Mouse (Mus musculus) neural tube, embryonic 14.5 days (tissue): ENCODE results near the gene Wdr83os. TPM values are rescaled to one million over a fixed set of nuclear protein-coding genes. Genes with fewer than 3 reads are reported as not detected.
"Not testable (repeated sequence)": the region's sequence is repeated elsewhere in the genome, so short reads cannot be mapped to it uniquely, and the experiment has no call there.

Experiments used
- ATAC-seq: fragments of 200-750 bp; cut with Nextera tagmentation; 2 replicates; pipeline ENCODE4 v1.8.0; 2017; ENCODE audit warnings: low read depth, mild to moderate bottlenecking, moderate TSS enrichment, moderate library complexity
- H3K27ac ChIP-seq: fragments of 300-500 bp; sonication (generic); 2 replicates; pipeline ENCODE4 v1.5.1; 2014; ENCODE audit warnings: low read depth, mild to moderate bottlenecking, control low read depth, low read length, moderate library complexity, mixed read lengths
- H3K27me3 ChIP-seq: fragments of 300-500 bp; sonication (generic); 2 replicates; pipeline ENCODE4 v1.6.1; 2014; ENCODE audit warnings: low read length; ENCODE audit not compliant: control insufficient read depth, insufficient read depth
- H3K36me3 ChIP-seq: fragments of 300-500 bp; sonication (generic); 2 replicates; pipeline ENCODE4 v1.6.1; 2014; ENCODE audit warnings: low read length, mixed read lengths; ENCODE audit not compliant: control insufficient read depth, insufficient read depth
- H3K4me1 ChIP-seq: fragments of 300-500 bp; sonication (generic); 2 replicates; pipeline ENCODE4 v1.6.1; 2014; ENCODE audit warnings: low read length; ENCODE audit not compliant: control insufficient read depth, insufficient read depth
- H3K4me2 ChIP-seq: fragments of 300-500 bp; sonication (generic); 2 replicates; pipeline ENCODE4 v1.6.1; 2014; ENCODE audit warnings: mild to moderate bottlenecking, low read depth, low read length, control low read depth
- H3K4me3 ChIP-seq: fragments of 300-500 bp; sonication (generic); 2 replicates; pipeline ENCODE4 v1.5.1; 2014; ENCODE audit warnings: low read depth, low read length, control low read depth, mixed read lengths
- H3K9ac ChIP-seq: fragments of 300-500 bp; sonication (generic); replicated peaks from 2 replicates; pipeline ENCODE4 v1.6.1; 2014; ENCODE audit warnings: low read depth, mild to moderate bottlenecking, control low read depth, low read length, mixed read lengths
- H3K9me3 ChIP-seq: fragments of 300-500 bp; sonication (generic); 2 replicates; pipeline ENCODE4 v1.6.1; 2016; ENCODE audit warnings: low read length; ENCODE audit not compliant: control insufficient read depth
- WGBS: fragments of 180-500 bp; shearing (Covaris S2); extraction: QIAGEN DNeasy Blood & Tissue Kit; methylation state at CpG from one replicate; pipeline ENCODE4 v1.1.7; 2014; 5-methylcytosine and 5-hydroxymethylcytosine counted together
- polyA plus RNA-seq: library from polyadenylated mRNA; unstranded; fragments of >200 nt; fragmentation: Nextera tagmentation; extraction: Ambion mirVana; gene quantifications from 2 replicates; pipeline ENCODE4 v1.2.1, GENCODE M21; 2014

Wdr83os gene
- polyA plus RNA-seq, 1 experiment from 2014 or later: 134 TPM

DNA sequence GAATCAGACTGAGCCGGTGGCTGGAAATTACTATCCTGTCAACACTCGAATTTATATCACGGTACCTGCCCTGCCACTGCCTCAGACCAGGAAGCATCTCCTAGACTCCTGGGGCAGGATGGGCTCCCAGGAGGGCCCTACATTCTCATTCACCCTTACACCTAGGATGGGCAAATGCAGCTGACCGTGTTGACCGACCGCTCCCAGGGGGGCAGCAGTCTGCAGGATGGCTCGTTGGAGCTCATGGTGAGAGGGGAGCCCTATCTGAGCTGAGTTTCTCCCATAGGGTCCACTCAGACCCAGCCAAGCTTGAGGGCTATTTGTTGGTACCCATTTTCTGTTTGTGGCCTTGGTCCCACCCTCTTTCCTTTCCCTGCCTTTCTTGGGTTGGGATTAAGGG, 15.0 kb downstream of the Wdr83os start:
- Histone ChIP-seq H3K4me1 (no peaks in the 10 kb centered on the region), H3K4me2 (no peak overlapping the region), H3K27ac (no peak overlapping the region), H3K27me3 (no peaks in the 10 kb centered on the region), H3K9me3 (no peaks in the 10 kb centered on the region), H3K36me3 (0 out of 2 replicates have a peak, but pooled peaks cover 9% of the 10 kb centered on the region), H3K4me3 (no peak overlapping the region), H3K9ac (no peak overlapping the region)
- WGBS: 98% methylated on average over 7 of the region's 7 CpGs
- ATAC-seq: no peak

DNA sequence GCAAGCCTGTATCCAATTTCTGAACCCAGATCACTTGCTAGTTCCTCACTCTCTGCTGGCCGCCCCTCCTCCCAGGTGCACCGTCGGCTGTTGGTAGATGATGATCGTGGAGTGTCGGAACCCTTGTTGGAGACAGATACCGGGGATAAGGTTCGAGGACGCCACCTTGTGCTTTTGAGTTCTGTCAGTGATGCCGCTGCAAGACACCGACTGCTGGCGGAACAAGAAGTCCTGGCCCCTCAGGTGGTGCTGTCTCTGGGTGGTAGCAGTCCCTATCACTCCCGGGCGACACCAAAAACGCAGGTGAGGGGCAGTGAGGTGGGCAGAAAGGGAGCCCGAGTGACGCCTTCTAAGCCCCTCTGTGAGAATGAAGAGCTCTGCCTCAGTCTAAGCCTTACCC, 15.7 kb downstream of the Wdr83os start:
- no peak for ATAC-seq
- H3K9ac ChIP-seq: no peak overlapping the region
- H3K9me3 ChIP-seq: no peaks in the 10 kb centered on the region
- H3K4me3 ChIP-seq: no peak overlapping the region
- WGBS: 95% methylated on average over 16 of the region's 16 CpGs
- no peak overlapping the region for H3K27ac ChIP-seq
- H3K4me1 ChIP-seq: no peaks in the 10 kb centered on the region
- 0 out of 2 replicates have a peak, but pooled peaks cover 9% of the 10 kb centered on the region for H3K36me3 ChIP-seq
- no peak overlapping the region for H3K4me2 ChIP-seq
- no peaks in the 10 kb centered on the region for H3K27me3 ChIP-seq

DNA sequence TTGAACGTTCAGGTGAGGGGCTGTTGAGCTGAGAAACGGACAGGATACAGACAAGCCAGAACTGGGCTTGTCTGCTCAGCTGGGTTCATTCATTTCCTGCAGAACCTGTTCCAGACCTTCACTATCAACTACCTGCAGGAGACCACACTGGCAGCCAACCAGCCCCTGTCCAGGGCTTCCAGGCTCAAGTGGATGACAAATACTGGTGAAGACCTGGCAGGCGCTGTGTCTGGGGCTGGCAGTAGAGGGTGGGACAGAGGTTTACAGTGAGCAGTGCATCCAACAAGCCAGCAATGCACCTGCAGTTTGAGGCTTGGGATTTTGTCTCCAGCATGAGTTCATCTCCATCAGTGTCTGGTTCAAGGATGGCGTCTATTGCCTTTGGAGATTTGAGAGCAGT, 16.3 kb downstream of the Wdr83os start:
- no peak for ATAC-seq
- H3K4me2 ChIP-seq: no peak overlapping the region
- H3K4me3 ChIP-seq: no peak overlapping the region
- H3K27me3 ChIP-seq: no peaks in the 10 kb centered on the region
- 89% methylated on average over 4 of the region's 4 CpGs for WGBS
- no peaks in the 10 kb centered on the region for H3K9me3 ChIP-seq
- 0 out of 2 replicates have a peak, but pooled peaks cover 9% of the 10 kb centered on the region for H3K36me3 ChIP-seq
- H3K4me1 ChIP-seq: no peaks in the 10 kb centered on the region
- no peak overlapping the region for H3K9ac ChIP-seq
- H3K27ac ChIP-seq: no peak overlapping the region

DNA sequence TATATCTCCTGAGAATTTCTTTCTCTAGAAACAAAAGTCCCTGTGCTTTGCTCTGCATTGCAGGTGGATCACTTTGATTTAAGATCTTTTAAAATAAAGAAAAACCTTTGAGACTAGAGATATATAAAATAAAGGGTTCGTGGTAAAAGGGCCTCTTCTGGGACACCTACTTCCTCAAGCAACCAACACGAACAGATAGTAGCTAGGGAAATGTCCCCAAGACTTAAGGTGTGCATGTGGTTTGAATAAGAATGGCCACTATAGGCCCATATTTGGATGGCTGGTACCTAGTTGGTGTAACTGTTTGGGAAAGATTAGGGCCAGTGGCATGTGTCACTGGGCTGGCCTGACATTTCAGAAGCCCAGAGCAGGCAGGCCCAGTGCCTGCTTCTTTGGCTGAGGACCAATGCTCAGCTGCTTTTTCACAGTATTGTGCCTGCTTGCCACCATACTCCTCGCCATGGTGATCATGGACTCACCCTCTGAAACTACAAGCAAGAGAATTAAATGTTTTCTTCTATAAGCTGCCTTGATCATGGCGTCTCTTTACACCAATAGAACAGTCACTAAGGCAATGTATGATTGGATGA, 19.6 kb downstream of the Wdr83os start:
- Histone ChIP-seq H3K9me3 (no peaks in the 10 kb centered on the region), H3K4me1 (no peaks in the 10 kb centered on the region), H3K27me3 (no peaks in the 10 kb centered on the region), H3K4me3 (no peak overlapping the region), H3K9ac (no peak overlapping the region), H3K4me2 (no peak overlapping the region), H3K36me3 (0 out of 2 replicates have a peak, but pooled peaks cover 5% of the 10 kb centered on the region), H3K27ac (no peak overlapping the region)
- ATAC-seq: no peak
- WGBS: 83% methylated on average over 4 of the region's 4 CpGs

DNA sequence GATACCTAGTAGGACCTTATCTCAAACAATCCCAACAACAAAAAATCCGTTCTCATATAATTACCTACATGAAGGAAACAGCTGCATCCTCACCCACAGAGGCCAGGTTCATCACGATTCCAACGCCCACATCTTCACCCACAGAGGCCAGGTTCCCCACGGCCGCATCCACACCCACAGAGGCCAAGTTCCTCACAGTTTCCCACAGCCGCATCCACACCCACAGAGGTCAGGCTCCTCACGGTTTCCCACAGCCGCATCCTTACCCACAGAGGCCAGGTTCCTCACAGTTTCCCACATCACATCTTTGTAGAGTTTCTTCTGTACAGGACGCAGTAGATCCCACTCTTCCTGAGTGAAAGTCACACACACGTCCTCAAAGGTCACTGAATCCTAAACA, 32.7 kb downstream of the Wdr83os start:
- H3K9me3 ChIP-seq: no peaks in the 10 kb centered on the region
- H3K9ac ChIP-seq: no peak overlapping the region
- WGBS: 93% methylated on average over 10 of the region's 10 CpGs
- peaks cover 19% of the 10 kb centered on the region; the same call in 1 of the 2 replicates for H3K36me3 ChIP-seq
- no peak overlapping the region for H3K4me3 ChIP-seq
- H3K4me2 ChIP-seq: no peak overlapping the region
- H3K4me1 ChIP-seq: no peaks in the 10 kb centered on the region
- no peaks in the 10 kb centered on the region for H3K27me3 ChIP-seq
- ATAC-seq: no peak
- H3K27ac ChIP-seq: no peak overlapping the region

DNA sequence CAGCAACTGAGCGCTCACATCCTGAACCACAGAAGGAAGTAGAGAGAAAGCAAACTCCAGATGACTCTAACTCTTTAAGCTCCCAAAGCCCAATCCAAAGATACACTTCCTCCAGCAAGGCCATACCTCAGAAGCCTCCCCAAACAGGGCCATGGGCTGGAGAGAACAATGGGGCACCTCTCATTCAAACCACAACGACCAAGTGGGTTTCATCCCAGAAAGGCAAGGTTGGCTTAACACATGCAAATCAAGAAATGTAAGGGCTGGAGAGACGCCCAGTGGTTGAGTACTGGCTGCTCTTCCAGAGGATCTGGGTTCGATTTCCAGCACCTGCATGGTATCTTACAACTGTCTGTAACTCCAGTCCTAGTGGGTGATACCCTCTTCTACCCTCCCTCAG, 35.0 kb downstream of the Wdr83os start:
- WGBS: 78% methylated on average over 4 of the region's 4 CpGs
- no peaks in the 10 kb centered on the region for H3K4me1 ChIP-seq
- H3K4me2 ChIP-seq: no peak overlapping the region
- H3K27me3 ChIP-seq: no peaks in the 10 kb centered on the region
- peaks cover 8% of the 10 kb centered on the region; the same call in 1 of the 2 replicates for H3K36me3 ChIP-seq
- H3K27ac ChIP-seq: no peak overlapping the region
- H3K9me3 ChIP-seq: no peaks in the 10 kb centered on the region
- no peak for ATAC-seq
- no peak overlapping the region for H3K9ac ChIP-seq
- H3K4me3 ChIP-seq: no peak overlapping the region

DNA sequence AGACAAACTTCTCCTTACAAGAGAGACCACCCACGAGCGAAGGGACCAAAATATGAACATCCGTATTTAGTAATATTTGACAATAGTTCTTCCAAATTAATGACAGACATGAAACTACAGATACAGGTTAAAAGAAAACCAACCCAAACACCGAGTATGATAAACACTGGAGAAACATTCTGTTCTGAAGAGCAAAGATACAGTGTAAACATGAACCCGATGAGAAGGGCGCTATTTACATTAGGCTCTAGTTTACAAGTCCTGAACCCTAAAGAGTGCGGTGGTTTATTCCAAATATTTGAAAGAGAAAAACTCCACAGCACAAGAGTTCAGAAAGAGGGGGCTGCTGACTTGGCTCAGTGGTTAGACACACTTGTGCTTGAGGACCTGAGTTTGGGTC, 36.4 kb downstream of the Wdr83os start:
- Histone ChIP-seq H3K36me3 (no peaks in the 10 kb centered on the region), H3K4me1 (no peaks in the 10 kb centered on the region), H3K27ac (no peak overlapping the region), H3K4me3 (no peak overlapping the region), H3K4me2 (no peak overlapping the region), H3K27me3 (no peaks in the 10 kb centered on the region), H3K9me3 (no peaks in the 10 kb centered on the region), H3K9ac (no peak overlapping the region)
- ATAC-seq: no peak
- 93% methylated on average over 7 of the region's 7 CpGs for WGBS

DNA sequence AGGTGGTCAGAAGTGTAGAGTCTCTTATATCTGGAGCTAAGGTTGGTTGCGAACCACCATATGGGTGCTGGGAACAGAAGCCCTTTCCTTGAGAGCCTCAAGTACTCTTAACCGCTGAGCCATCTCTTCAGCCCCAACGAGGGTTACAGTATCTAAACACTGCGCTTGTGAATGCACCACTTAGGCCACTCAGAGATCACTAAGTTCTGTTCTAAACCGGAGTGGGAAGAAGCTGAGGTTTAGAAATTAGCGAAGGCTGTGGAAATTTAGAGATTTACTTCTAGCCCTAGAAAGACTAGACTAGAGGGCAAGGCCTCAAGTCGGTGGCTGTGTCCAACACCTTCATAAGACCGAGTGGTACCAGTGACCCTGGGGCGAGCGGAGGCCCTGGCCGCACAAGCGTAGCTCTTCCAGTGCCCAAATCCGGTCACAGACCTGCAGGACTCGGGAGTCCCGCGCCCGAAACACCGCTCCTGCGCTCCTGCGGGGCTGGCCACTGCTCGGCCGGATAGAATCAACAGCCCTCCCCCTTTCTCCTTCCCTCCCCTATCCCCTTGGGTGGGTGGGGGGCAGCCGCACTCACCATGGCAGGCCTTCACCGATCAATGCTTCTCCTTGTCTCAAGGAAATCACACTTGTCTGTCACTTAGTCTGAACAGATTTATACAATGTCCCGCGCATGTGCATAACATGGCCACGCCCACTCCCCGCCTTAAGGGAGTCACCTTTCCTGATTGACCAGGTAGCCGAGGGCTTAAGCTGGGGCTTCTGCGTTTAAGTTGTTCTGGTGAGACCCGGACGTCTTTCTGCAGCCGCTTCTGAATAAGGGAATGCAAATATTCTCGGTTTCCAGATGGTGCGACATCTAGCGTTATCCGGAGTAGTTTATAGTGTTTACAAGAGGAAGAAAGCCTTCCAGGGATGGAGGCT, 38.8 kb downstream of the Wdr83os start:
- ATAC-seq: peak; percentile 86
- no peaks in the 10 kb centered on the region for H3K36me3 ChIP-seq
- peak overlapping the region; percentile 73 for H3K4me2 ChIP-seq
- H3K27me3 ChIP-seq: no peaks in the 10 kb centered on the region
- H3K27ac ChIP-seq: 0 out of 2 replicates have a peak overlapping the region, but pooled peaks have one; percentile 52
- WGBS: 9% methylated on average over 37 of the region's 37 CpGs
- H3K4me3 ChIP-seq: peak overlapping the region; percentile 65
- peak overlapping the region; percentile 68 for H3K9ac ChIP-seq
- no peaks in the 10 kb centered on the region for H3K9me3 ChIP-seq
- H3K4me1 ChIP-seq: no peaks in the 10 kb centered on the region

DNA sequence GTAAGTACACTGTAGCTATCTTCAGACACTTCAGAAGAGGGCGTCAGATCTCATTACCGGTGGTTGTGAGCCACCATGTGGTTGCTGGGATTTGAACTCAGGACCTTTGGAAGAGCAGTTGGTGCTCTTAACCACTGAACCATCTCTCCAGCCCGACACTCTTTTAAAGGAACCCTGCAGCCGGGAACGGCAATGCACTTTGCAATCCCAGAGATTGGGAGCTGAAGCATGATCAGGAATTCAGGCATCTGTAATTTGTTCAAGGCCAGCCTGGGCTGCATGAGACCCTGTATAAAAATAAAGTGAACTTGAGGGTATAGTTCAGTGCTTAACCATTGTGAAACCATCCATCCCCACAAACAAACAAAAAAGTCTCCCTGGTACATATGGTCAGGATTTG, 39.7 kb downstream of the Wdr83os start:
- H3K4me2 ChIP-seq, H3K4me1 ChIP-seq, H3K36me3 ChIP-seq, ATAC-seq, H3K4me3 ChIP-seq, H3K9ac ChIP-seq, H3K27me3 ChIP-seq, H3K9me3 ChIP-seq, H3K27ac ChIP-seq: not testable (repeated sequence)
- WGBS: 79% methylated on average over 5 of the region's 5 CpGs
